Mouse (Mus musculus) embryonic facial prominence, embryonic 12.5 days (tissue): ENCODE data around the gene Cd300ld. TPM values are rescaled to one million over a fixed set of nuclear protein-coding genes. Genes with fewer than 3 reads are reported as not detected.
"Not testable (repeated sequence)": the region's sequence is repeated elsewhere in the genome, so short reads cannot be mapped to it uniquely, and the experiment has no call there.

Experiments used
- ATAC-seq: fragments of 200-750 bp; cut with Nextera tagmentation; 2 replicates; pipeline ENCODE4 v1.8.0; 2017; ENCODE audit not compliant: insufficient number of reproducible peaks, insufficient read depth, low FRiP score, low TSS enrichment
- H3K27ac ChIP-seq: fragments of 300-500 bp; sonication (generic); 2 replicates; pipeline ENCODE4 v1.5.1; 2016; ENCODE audit warnings: mild to moderate bottlenecking
- H3K27me3 ChIP-seq: fragments of 300-500 bp; sonication (generic); 2 replicates; pipeline ENCODE4 v1.6.1; 2016; ENCODE audit warnings: mild to moderate bottlenecking, moderate library complexity
- H3K36me3 ChIP-seq: fragments of 300-500 bp; sonication (generic); 2 replicates; pipeline ENCODE4 v1.6.1; 2016; ENCODE audit warnings: mild to moderate bottlenecking
- H3K4me1 ChIP-seq: fragments of 300-500 bp; sonication (generic); 2 replicates; pipeline ENCODE4 v1.6.1; 2016
- H3K4me2 ChIP-seq: fragments of 300-500 bp; sonication (generic); replicated peaks from 2 replicates; pipeline ENCODE4 v1.6.1; 2016; ENCODE audit warnings: mild to moderate bottlenecking, moderate library complexity
- H3K4me3 ChIP-seq: fragments of 300-500 bp; sonication (generic); 2 replicates; pipeline ENCODE4 v1.5.1; 2016; ENCODE audit warnings: mild to moderate bottlenecking
- H3K9ac ChIP-seq: fragments of 300-500 bp; sonication (generic); 2 replicates; pipeline ENCODE4 v1.6.1; 2016; ENCODE audit warnings: mild to moderate bottlenecking, moderate library complexity
- H3K9me3 ChIP-seq: fragments of 300-500 bp; sonication (generic); 2 replicates; pipeline ENCODE4 v1.6.1; 2016; ENCODE audit warnings: mild to moderate bottlenecking, moderate library complexity
- WGBS: fragments of 180-500 bp; shearing (Covaris S2); methylation state at CpG from one replicate; pipeline ENCODE4 v1.1.7; 2016; 5-methylcytosine and 5-hydroxymethylcytosine counted together
- polyA plus RNA-seq: library from polyadenylated mRNA; unstranded; fragments of >200 nt; fragmentation: Nextera tagmentation; extraction: Ambion mirVana; gene quantifications from 2 replicates; pipeline ENCODE4 v1.2.1, GENCODE M21; 2016

The Cd300ld gene
- polyA plus RNA-seq: not detected in 2 replicates

DNA sequence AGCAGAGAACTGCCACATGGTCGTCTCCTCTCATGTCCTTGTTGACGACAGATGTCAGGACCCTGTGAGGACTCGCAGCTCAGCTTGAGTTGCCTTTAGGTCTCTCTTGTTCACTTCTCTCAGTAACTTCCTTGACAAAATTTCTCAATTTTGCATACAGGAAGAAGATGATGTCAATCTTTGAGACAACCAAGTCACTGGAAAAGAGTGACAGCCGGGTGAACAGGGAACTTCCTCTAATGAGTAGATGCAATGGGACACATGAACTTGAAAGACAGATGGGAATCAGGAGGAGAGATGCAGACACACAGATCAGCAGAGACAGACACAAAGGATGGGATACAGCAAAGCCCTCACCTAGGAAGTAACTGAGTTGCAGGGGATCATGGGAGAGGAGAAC is at the start of gene Cd300ld:
TSS of gene Cd300ld (minus strand) at position 130 of the 400 bp plus-strand sequence.
- 78% methylated on average over 4 of the region's 4 CpGs for WGBS
- no peak within 1 kb of the TSS for H3K4me2 ChIP-seq
- H3K9me3 ChIP-seq: no peaks in the 10 kb centered on the region
- ATAC-seq: no peak
- H3K4me3 ChIP-seq: no peak within 1 kb of the TSS
- H3K9ac ChIP-seq: no peak within 1 kb of the TSS
- no peaks in the 10 kb centered on the region for H3K27me3 ChIP-seq
- no peaks in the 10 kb centered on the region; the same call in 1 of the 2 replicates for H3K4me1 ChIP-seq
- H3K27ac ChIP-seq: no peak within 1 kb of the TSS
- H3K36me3 ChIP-seq: no peaks in the 10 kb centered on the region

DNA sequence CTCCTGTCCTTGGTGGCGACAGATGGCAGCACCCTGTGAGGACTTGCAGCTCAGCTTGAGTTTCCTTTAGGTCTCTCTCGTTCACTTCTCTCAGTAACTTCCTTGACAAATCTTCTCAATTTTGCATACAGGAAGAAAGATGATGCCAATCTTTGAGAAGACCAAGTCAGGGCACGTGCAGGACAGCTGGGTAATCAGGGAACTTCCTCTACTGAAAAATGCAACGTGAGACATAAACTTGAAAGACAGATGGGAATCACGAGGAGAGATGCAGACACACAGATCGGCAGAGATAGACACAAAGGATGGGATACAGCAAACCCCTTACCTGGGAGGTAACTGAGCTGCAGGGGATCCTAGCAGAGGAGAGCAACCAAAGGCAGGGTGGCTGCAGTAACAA is 47.9 kb upstream of the Cd300ld start, which contains the start of gene Cd300ld5:
TSS of gene Cd300ld5 (minus strand) at position 101 of the 400 bp plus-strand sequence.
- not testable (repeated sequence) for H3K9ac ChIP-seq, H3K4me2 ChIP-seq, H3K9me3 ChIP-seq, H3K4me1 ChIP-seq, H3K27ac ChIP-seq, ATAC-seq, H3K27me3 ChIP-seq, H3K4me3 ChIP-seq, H3K36me3 ChIP-seq
- WGBS: no CpG with 5 or more reads among the region's 6 CpGs

DNA sequence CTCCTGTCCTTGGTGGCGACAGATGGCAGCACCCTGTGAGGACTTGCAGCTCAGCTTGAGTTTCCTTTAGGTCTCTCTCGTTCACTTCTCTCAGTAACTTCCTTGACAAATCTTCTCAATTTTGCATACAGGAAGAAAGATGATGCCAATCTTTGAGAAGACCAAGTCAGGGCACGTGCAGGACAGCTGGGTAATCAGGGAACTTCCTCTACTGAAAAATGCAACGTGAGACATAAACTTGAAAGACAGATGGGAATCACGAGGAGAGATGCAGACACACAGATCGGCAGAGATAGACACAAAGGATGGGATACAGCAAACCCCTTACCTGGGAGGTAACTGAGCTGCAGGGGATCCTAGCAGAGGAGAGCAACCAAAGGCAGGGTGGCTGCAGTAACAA is 37.2 kb upstream of the Cd300ld start, which contains the start of gene Cd300ld4:
TSS of gene Cd300ld4 (minus strand) at position 101 of the 400 bp plus-strand sequence.
- H3K4me1 ChIP-seq, H3K27me3 ChIP-seq, H3K36me3 ChIP-seq, ATAC-seq, H3K4me2 ChIP-seq, H3K9me3 ChIP-seq, H3K4me3 ChIP-seq, H3K27ac ChIP-seq, H3K9ac ChIP-seq: not testable (repeated sequence)
- WGBS: no CpG with 5 or more reads among the region's 6 CpGs

DNA sequence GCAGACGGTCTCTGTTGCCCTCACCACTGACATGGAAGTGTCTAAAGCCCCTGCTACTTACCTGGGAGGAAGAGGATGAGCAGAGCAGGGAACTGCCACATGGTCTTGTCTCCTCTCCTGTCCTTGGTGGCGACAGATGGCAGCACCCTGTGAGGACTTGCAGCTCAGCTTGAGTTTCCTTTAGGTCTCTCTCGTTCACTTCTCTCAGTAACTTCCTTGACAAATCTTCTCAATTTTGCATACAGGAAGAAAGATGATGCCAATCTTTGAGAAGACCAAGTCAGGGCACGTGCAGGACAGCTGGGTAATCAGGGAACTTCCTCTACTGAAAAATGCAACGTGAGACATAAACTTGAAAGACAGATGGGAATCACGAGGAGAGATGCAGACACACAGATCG is 26.4 kb upstream of the Cd300ld start, which contains the start of gene Cd300ld2:
TSS of gene Cd300ld2 (minus strand) at position 101 of the 400 bp plus-strand sequence.
- H3K4me1 ChIP-seq, H3K4me3 ChIP-seq, H3K4me2 ChIP-seq, H3K36me3 ChIP-seq, H3K27me3 ChIP-seq, H3K9ac ChIP-seq, H3K27ac ChIP-seq, H3K9me3 ChIP-seq, ATAC-seq: not testable (repeated sequence)
- no CpG with 5 or more reads among the region's 7 CpGs for WGBS

DNA sequence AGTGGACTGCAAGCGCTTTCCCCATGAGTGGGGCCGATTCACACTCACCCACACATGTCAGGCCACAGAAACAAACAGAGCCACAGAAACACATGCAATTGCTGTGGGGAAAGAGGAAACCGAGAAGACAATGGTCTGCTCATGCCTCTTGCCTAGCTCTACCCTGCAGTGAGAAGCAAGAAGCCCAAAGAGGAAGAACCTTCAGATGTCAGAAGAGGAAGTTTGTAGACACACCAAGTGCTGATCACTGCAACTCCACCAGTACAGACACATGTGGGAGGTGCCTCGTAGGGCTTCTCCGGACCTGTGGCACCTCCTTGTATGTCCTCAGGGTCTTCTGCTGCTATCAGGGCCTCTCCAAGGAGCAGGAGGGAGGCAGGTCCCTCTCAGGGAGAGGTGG is 14.3 kb upstream of the Cd300ld start:
- ATAC-seq: no peak
- Histone ChIP-seq H3K9me3 (no peaks in the 10 kb centered on the region), H3K9ac (no peak overlapping the region), H3K4me3 (no peak overlapping the region), H3K27me3 (peaks cover 3% of the 10 kb centered on the region; the same call in 1 of the 2 replicates), H3K36me3 (no peaks in the 10 kb centered on the region), H3K4me1 (no peaks in the 10 kb centered on the region), H3K27ac (no peak overlapping the region), H3K4me2 (no peak overlapping the region)
- 82% methylated on average over 5 of the region's 5 CpGs for WGBS

DNA sequence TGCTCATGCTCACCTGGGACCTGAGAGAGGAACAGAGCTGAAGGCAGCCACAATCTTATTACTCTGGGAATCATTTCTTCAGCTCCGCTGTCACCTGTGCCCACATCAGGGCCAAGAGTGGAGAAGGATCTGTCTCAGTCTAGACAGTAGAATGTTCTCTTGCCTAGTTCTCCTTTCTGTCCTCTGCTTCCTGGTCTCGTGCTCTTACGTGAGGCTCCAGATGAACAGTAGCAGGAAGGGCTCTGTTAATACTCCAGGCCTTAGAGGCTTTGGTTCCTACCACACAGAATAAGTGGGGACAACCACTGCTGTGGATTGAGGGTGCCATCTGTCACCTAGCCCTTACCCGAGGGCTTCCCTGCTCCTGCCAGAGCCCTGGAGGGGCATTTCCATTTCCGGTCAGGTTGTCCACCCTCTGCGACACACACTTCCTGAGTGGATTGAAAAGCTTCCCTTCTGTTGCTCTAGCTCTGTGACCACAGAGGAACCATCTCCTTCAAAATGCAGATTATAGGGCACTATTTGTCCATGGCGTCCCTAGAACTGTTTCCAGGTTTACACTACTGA is 11.8 kb upstream of the Cd300ld start, which contains the start of gene Cd300c2:
TSS of gene Cd300c2 (minus strand) at position 407 of the 567 bp plus-strand sequence.
- H3K36me3 ChIP-seq: no peaks in the 10 kb centered on the region
- no peak within 1 kb of the TSS for H3K27ac ChIP-seq
- H3K4me3 ChIP-seq: no peak within 1 kb of the TSS
- no peak for ATAC-seq
- H3K27me3 ChIP-seq: peaks cover 3% of the 10 kb centered on the region; the same call in 1 of the 2 replicates
- 83% methylated on average over 7 of the region's 7 CpGs for WGBS
- no peaks in the 10 kb centered on the region for H3K4me1 ChIP-seq
- H3K4me2 ChIP-seq: no peak within 1 kb of the TSS
- H3K9me3 ChIP-seq: no peaks in the 10 kb centered on the region
- H3K9ac ChIP-seq: no peak within 1 kb of the TSS

DNA sequence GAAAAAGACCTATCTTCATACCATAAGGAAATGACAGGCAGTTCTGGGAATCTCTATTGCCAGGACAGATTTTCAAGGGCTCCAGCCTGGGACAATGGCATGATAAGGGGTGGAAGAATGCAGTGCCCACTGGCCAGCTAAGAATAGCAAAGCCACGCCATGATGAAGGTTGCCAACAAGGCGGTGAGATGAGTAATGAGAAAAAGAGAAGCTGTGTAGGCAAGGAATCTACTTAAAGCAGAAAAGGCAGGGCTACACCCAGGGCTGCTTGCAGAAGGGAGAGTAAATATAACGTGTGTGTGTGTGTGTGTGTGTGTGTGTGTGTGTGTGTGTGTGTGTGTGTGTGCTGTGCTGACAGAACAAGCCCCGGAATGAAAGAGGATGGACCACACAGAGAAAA is 7.9 kb downstream of the Cd300ld start:
- Histone ChIP-seq H3K4me2 (no peak overlapping the region), H3K4me3 (no peak overlapping the region), H3K27ac (no peak overlapping the region), H3K36me3 (no peaks in the 10 kb centered on the region), H3K4me1 (no peaks in the 10 kb centered on the region; the same call in 1 of the 2 replicates), H3K9me3 (peaks cover 16% of the 10 kb centered on the region), H3K27me3 (no peaks in the 10 kb centered on the region), H3K9ac (no peak overlapping the region)
- WGBS: 71% methylated on average over 3 of the region's 4 CpGs
- ATAC-seq: no peak

DNA sequence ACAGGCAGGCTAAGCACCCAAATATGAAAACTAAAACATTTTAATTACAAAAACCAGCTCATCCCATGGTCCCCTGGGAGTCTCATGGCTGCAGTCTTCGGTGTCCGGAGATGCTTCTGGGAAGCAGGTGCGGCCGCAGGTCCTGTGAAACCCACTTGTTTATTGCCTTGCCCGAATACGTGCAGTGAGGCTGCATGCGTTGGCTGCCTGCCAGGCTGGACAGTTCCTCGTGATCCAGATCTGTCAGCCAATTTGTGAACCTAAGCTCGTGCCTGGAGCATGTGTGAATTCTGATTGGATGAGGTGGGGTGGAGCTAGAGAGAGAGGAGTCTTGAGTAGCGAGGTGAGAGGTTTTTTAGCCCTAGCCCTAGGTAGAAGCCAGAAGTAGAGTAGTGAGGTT is 17.0 kb downstream of the Cd300ld start:
- Histone ChIP-seq H3K27me3 (no peaks in the 10 kb centered on the region), H3K9me3 (peaks cover 6% of the 10 kb centered on the region; the same call in 1 of the 2 replicates), H3K36me3 (no peaks in the 10 kb centered on the region), H3K4me3 (no peak overlapping the region), H3K4me1 (no peaks in the 10 kb centered on the region), H3K9ac (no peak overlapping the region), H3K27ac (no peak overlapping the region), H3K4me2 (no peak overlapping the region)
- ATAC-seq: no peak
- WGBS: 87% methylated on average over 10 of the region's 10 CpGs

DNA sequence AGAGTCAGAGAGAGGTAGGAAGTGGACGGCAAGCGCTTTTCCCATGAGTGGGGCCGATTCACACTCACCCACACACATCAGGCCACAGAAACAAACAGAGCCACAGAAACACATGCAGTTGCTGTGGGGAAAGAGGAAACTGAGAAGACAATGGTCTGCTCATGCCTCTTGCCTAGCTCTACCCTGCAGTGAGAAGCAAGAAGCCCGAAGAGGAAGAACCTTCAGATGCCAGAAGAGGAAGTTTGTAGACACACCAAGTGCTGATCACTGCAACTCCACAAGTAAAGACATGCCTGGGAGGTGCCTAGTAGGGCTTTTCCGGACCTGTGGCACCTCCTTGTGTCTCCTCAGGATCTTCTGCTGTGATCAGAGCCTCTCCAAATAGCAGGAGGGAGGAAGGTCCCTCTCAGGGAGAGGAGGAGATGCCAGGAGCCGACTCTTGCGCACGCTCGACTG is 20.9 kb downstream of the Cd300ld start, which contains the start of gene Cd300c:
TSS of gene Cd300c (minus strand) at position 406 of the 456 bp plus-strand sequence.
- H3K9me3 ChIP-seq: peaks cover 6% of the 10 kb centered on the region; the same call in 1 of the 2 replicates
- no peak within 1 kb of the TSS for H3K27ac ChIP-seq
- H3K4me1 ChIP-seq: no peaks in the 10 kb centered on the region
- no peak within 1 kb of the TSS for H3K4me3 ChIP-seq
- no peaks in the 10 kb centered on the region for H3K27me3 ChIP-seq
- H3K4me2 ChIP-seq: no peak within 1 kb of the TSS
- H3K36me3 ChIP-seq: no peaks in the 10 kb centered on the region
- WGBS: 73% methylated on average over 9 of the region's 9 CpGs
- no peak within 1 kb of the TSS for H3K9ac ChIP-seq
- ATAC-seq: no peak

DNA sequence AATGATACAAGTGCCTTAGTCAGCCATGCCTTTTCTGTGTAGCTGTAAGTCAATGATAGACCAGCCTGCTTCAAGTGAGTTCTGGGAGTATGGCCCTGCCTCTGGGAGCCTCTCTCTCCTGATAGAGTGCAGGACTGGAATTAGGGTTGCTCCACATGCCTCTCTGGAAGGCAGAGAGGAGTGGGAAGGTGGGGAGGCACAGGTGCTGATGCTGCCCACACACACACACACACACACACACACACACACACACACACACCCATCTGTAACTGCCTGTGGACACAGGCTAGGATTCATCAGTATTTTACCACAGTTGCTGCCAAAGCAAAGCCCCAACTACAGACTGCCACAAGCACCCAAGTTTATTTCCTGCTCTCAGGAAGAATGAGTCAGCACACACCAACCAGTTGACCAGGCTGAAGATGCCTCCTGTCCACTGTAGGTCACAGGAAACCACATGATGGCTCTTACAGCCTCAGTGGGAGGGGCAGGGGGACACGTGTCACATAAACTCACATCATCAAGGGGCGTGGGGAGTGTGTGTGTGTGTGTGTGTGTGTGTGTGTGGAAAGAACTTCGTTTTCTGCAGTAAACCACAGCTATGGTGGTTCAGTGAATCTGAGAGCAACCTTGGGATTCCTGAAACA is 24.4 kb downstream of the Cd300ld start:
- Histone ChIP-seq H3K4me3 (no peak overlapping the region), H3K9me3 (no peaks in the 10 kb centered on the region), H3K9ac (no peak overlapping the region), H3K36me3 (no peaks in the 10 kb centered on the region), H3K4me1 (no peaks in the 10 kb centered on the region), H3K27me3 (no peaks in the 10 kb centered on the region), H3K27ac (no peak overlapping the region), H3K4me2 (no peak overlapping the region)
- WGBS: 60% methylated on average over 3 of the region's 3 CpGs
- no peak for ATAC-seq

DNA sequence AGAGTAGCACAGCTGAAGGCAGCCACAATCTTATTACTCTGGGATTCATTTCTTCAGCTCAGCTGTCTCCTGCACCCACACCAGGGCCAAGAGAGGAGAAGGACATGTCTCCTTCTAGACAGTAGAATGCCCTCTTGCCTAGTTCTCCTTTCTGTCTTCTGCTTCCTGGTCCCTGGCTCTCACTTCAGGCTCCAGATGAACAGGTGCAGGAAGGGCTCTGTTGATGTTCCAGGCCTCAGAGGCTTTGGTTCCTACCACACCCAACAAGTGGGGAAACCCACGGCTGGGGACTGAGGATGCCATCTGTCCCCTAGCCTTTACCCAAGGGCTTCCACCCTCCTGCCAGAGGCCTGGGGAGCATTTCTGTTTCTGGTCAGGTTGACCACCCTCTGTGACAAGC is 29.4 kb downstream of the Cd300ld start:
- no peak overlapping the region for H3K4me3 ChIP-seq
- no peak overlapping the region for H3K27ac ChIP-seq
- no peak for ATAC-seq

DNA sequence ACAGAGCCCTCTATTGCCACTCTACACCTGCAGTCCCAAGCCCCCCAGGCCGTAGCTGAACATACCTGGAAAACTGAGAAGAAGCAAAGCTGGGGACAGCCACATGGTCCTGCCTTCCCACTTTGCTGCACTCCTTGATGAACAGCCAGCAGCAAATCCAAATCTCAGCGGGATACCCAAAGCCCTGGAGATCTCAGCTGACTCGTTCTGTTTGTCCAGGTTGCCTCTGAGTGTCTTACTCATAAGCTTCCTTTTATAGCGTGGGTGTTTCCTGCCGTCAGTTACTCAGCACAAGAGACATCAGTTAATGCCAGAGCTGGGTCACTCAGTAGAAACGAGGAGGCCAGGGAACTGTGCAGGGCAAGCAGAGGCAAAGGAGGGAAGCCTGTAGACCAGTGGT is 55.6 kb downstream of the Cd300ld start, which contains the start of gene Cd300lb:
TSS of gene Cd300lb (minus strand) at position 243 of the 400 bp plus-strand sequence.
- no peak within 1 kb of the TSS for H3K9ac ChIP-seq
- no peak within 1 kb of the TSS for H3K4me3 ChIP-seq
- no peak for ATAC-seq
- no peaks in the 10 kb centered on the region for H3K9me3 ChIP-seq
- H3K4me2 ChIP-seq: no peak within 1 kb of the TSS
- H3K27ac ChIP-seq: no peak within 1 kb of the TSS
- H3K4me1 ChIP-seq: no peaks in the 10 kb centered on the region
- 59% methylated on average over 6 of the region's 6 CpGs for WGBS
- no peaks in the 10 kb centered on the region for H3K36me3 ChIP-seq
- no peaks in the 10 kb centered on the region for H3K27me3 ChIP-seq

More for the DNA sequence above, 29.4 kb downstream of the Cd300ld start:
- no peak overlapping the region for H3K9ac ChIP-seq
- WGBS: 76% methylated on average over 1 of the region's 1 CpGs
- H3K36me3 ChIP-seq: no peaks in the 10 kb centered on the region
- no peaks in the 10 kb centered on the region for H3K27me3 ChIP-seq
- H3K4me1 ChIP-seq: no peaks in the 10 kb centered on the region
- no peaks in the 10 kb centered on the region for H3K9me3 ChIP-seq
- no peak overlapping the region for H3K4me2 ChIP-seq
